Mouse (Mus musculus) heart, adult 2 months (tissue): Measurements from ENCODE around the gene Reck. TPM values are rescaled to one million over a fixed set of nuclear protein-coding genes. Genes with fewer than 3 reads are reported as not detected.
A peak's percentile ranks its signal among the peaks of the same experiment; 100 is the strongest.

Source experiments
- DNase-seq, 2 experiments: peaks; one replicate each; pipeline ENCODE4 v3.0.0; 2021
- H3K27ac ChIP-seq: fragments of 200-600 bp; 2 replicates; pipeline ENCODE4 v1.8.1; 2022
- H3K27me3 ChIP-seq: fragments of 200-500 bp; 2 replicates; pipeline ENCODE4 v1.6.1; 2012; ENCODE audit warnings: mild to moderate bottlenecking, low read length, inconsistent platforms, mixed read lengths; ENCODE audit not compliant: control insufficient read depth, insufficient read depth
- H3K36me3 ChIP-seq: fragments of 200-500 bp; 2 replicates; pipeline ENCODE4 v1.6.1; 2012; ENCODE audit warnings: low read length, inconsistent platforms; ENCODE audit not compliant: control insufficient read depth, insufficient read depth
- H3K4me1 ChIP-seq: fragments of 200-500 bp; 2 replicates; pipeline ENCODE4 v1.6.1; 2011; ENCODE audit warnings: low read length; ENCODE audit not compliant: control insufficient read depth, insufficient read depth
- H3K4me3 ChIP-seq: fragments of 200-600 bp; 2 replicates; pipeline ENCODE4 v1.8.1; 2022
- H3K79me2 ChIP-seq: fragments of 200-500 bp; replicated peaks from 2 replicates; pipeline ENCODE4 v1.6.1; 2012; ENCODE audit warnings: mild to moderate bottlenecking, inconsistent platforms, low read length, moderate library complexity, mixed read lengths; ENCODE audit not compliant: control insufficient read depth, insufficient read depth
- H3K9ac ChIP-seq: fragments of 200-500 bp; 2 replicates; pipeline ENCODE4 v1.6.1; 2012; ENCODE audit warnings: low read depth, mild to moderate bottlenecking, control low read depth, inconsistent platforms, low read length, mixed read lengths
- CTCF ChIP-seq: fragments of 200-600 bp; IDR thresholded peaks from 2 replicates; pipeline ENCODE4 v1.8.1; 2022; ENCODE audit warnings: antibody characterized with exemption, mild to moderate bottlenecking, moderate library complexity
- EP300 ChIP-seq: fragments of 200-500 bp; IDR thresholded peaks from 2 replicates; pipeline ENCODE4 v1.6.1; 2011; ENCODE audit warnings: low read depth, low read length, control low read depth; ENCODE audit not compliant: insufficient read depth
- POLR2A ChIP-seq: fragments of 200-500 bp; IDR thresholded peaks from 2 replicates; pipeline ENCODE4 v1.6.1; 2011; ENCODE audit warnings: mild to moderate bottlenecking, low read depth, low read length, control low read depth; ENCODE audit not compliant: insufficient read depth
- WGBS: fragments of 180-500 bp; shearing (Covaris S2); methylation state at CpG from one replicate; pipeline ENCODE4 v1.1.7; 2018; 5-methylcytosine and 5-hydroxymethylcytosine counted together
- intact Hi-C: fragments of 180-260 bp; cut with DNase I; formaldehyde crosslinking; loops from one replicate; pipeline ENCODE4 v1.15.1; 2025
- polyA plus RNA-seq: library from polyadenylated mRNA; depleted of rRNA; stranded (reverse); fragments of >200 nt; gene quantifications from 2 replicates; pipeline ENCODE4 v1.2.3, GENCODE M21; 2012
- total RNA-seq, 2 experiments: library from RNA; stranded (reverse); gene quantifications; 2 replicates each; pipeline ENCODE4 v1.2.3; 2021

The Reck gene
- total and polyA plus RNA-seq, 3 experiments, result 5.4 to 6.4 (median 5.6) TPM

DNA sequence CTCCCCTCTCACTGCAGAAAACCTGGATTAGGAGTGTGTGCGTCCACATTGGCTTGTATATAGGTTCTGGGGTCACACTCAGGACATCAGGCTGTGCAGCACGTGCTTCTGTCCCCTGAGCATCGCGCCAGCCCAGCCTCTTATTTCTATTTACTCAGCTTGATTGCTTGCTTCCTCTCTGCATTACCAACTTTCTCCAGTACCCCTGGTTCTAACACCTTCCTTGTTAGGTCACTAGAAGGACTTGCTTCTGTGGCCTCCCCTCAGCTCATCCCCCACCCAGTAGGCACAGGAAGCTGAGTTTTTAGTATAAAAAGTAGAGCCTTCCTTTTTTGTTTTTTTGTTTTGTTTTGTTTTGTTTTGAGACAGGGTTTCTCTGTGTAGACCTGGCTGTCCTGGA lies 60.9 kb downstream of the Reck start:
- DNase-seq, result no peak
- no peaks in the 10 kb centered on the region for H3K4me1 ChIP-seq
- WGBS, result 68% methylated on average over 4 of the region's 4 CpGs
- H3K4me3 ChIP-seq, result no peak overlapping the region
- intact Hi-C loops, result no loop called here
- no peaks in the 10 kb centered on the region for H3K27me3 ChIP-seq
- H3K27ac ChIP-seq, result no peak overlapping the region
- no peak overlapping the region for H3K9ac ChIP-seq
- no peaks in the 10 kb centered on the region for H3K36me3 ChIP-seq
- H3K79me2 ChIP-seq, result no peaks in the 10 kb centered on the region
- TF ChIP-seq EP300, result no peak
- TF ChIP-seq CTCF, result no peak
- TF ChIP-seq POLR2A, result no peak

DNA sequence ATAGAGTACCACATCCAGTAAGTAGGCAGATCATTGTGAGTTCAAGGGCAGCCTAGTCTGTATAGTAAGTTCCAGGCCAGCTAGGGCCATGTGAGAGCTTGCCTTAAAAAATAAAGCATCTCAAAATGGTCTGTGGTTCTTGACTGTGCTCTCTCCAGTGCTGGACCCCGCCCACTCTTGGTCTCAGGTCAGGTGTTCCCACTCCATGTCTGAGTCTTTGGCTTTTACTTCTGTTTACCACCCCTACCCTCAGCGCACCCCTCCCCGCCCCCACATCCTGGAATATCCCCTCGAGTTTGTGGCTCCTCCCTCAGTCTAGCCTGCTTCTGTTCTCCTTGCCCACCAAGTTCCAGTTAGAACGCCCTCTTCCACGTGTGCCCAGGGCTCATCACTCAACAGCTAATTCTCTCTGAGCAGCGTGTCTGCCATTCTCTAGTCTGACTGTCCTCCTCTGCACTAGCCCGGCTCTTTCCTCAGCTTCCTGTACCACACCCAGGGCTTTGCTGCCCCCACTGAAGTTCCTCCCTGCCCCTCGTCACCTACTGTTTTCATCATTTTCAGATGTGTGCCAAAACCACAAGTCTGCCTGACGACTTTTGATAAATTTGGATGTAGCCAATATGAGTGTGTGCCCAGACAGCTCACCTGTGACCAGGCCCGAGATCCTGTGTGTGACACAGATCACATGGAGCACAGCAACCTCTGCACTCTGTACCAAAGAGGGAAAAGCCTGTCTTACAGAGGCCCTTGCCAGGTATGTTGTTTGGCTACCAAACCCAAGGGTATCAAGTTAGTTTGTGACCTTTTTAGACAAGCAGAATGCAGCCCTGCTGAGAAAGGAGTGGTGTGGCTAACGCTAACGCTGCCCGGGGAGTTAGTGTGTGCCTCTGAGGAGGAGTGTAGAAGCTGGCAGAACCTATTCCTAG lies 61.7 kb downstream of the Reck start:
- Histone ChIP-seq H3K27ac (no peak overlapping the region), H3K4me1 (no peaks in the 10 kb centered on the region), H3K36me3 (no peaks in the 10 kb centered on the region), H3K4me3 (no peak overlapping the region), H3K27me3 (no peaks in the 10 kb centered on the region), H3K9ac (no peak overlapping the region), H3K79me2 (no peaks in the 10 kb centered on the region)
- WGBS, result 59% methylated on average over 14 of the region's 14 CpGs
- no peak for DNase-seq
- TF ChIP-seq CTCF, result no peak
- TF ChIP-seq EP300, result no peak
- no peak for TF ChIP-seq POLR2A
- intact Hi-C loops, result no loop called here

DNA sequence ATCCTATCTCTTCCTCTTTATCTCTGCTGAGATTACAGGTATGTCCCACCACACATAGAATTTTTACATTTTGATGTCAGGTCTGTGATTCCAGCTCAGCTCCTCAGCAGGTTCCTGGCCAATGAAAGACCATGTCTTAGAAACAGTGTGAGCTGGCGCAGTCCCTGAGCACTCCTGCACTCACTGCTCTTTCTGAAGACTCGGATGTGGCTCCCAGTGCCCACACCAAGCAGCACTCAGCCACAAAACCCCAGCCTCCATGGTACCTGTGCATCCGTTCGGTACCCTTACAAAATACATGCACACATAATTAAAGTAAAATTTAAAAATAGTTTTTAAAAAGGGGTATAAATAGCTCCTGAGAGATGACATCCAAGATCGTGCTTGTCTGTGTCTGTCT lies 66.0 kb downstream of the Reck start:
- TF ChIP-seq EP300, result no peak
- no peak for TF ChIP-seq CTCF
- no peak for TF ChIP-seq POLR2A
- intact Hi-C loops, result no loop called here
- Histone ChIP-seq H3K4me1 (no peaks in the 10 kb centered on the region), H3K79me2 (no peaks in the 10 kb centered on the region), H3K4me3 (no peak overlapping the region), H3K9ac (no peak overlapping the region), H3K27ac (no peak overlapping the region), H3K27me3 (no peaks in the 10 kb centered on the region), H3K36me3 (no peaks in the 10 kb centered on the region)
- 87% methylated on average over 5 of the region's 5 CpGs for WGBS
- DNase-seq, result no peak

GRCm38 (mm10) chr4:43942421-43942820 lies 67.1 kb downstream of the Reck start:
- no peak overlapping the region for H3K9ac ChIP-seq
- H3K79me2 ChIP-seq, result no peaks in the 10 kb centered on the region
- no peaks in the 10 kb centered on the region for H3K36me3 ChIP-seq
- no peak for DNase-seq
- TF ChIP-seq EP300 (no peak), CTCF (no peak), POLR2A (no peak)
- H3K4me3 ChIP-seq, result no peak overlapping the region
- H3K27ac ChIP-seq, result no peak overlapping the region
- H3K27me3 ChIP-seq, result no peaks in the 10 kb centered on the region
- no peaks in the 10 kb centered on the region for H3K4me1 ChIP-seq
- 94% methylated on average over 8 of the region's 8 CpGs for WGBS
- intact Hi-C loops, result no loop called here

DNA sequence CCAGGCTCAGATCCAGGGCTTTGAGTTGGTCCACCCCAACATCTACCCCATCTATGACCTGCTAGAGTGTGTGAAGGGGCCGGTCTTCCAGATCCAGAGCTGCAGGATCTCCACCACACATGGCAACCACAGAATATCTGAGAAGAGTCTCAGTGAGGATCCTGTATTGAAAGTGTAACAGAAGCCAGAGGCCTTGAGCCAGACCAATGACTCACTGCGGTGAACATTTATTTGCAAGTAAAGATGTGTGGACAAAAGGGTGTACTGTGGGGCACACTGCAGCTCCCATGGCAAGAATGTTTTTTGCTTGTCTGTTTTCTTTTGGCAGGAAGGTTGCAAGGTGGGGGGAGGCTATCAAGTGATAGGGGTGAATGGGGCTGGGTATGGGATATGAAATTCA lies 72.2 kb downstream of the Reck start:
- H3K27me3 ChIP-seq, result no peaks in the 10 kb centered on the region
- TF ChIP-seq CTCF (no peak), EP300 (no peak), POLR2A (no peak)
- intact Hi-C loops, result no loop called here
- DNase-seq, result no peak
- no peaks in the 10 kb centered on the region for H3K4me1 ChIP-seq
- H3K27ac ChIP-seq, result no peak overlapping the region
- H3K9ac ChIP-seq, result no peak overlapping the region
- 95% methylated on average over 2 of the region's 2 CpGs for WGBS
- H3K4me3 ChIP-seq, result no peak overlapping the region
- no peaks in the 10 kb centered on the region for H3K36me3 ChIP-seq
- no peaks in the 10 kb centered on the region for H3K79me2 ChIP-seq

DNA sequence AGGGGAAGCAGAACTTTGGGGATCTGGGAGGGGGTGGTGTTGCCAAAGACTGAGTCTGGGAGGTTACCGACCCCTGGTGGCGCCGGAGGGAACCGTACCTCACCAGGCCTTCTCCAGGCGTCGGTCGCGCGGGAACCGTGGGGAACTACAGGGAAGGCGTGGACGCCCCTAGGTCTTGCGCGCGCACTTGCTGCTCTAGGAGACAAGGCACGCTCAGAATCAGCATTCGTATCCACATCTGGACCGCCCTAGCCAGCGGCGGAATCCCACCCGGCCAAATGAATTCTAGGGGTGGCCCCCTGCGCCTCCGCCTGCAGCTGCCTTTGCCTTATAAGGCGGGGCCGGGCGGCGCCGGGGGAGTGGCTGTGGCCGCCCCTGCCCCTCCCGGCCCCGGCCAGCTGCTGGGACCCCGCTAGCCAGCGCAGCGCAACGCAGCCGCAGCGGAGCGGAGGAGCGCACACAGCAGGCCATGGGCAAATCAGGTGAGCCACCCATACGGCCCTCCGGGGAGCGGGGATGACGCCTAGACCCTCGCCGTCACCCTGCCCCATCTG lies 82.0 kb downstream of the Reck start, which contains the start of gene Glipr2:
Gene Glipr2, plus strand, starts transcription at position 110 of the 554 bp plus-strand sequence.
- WGBS, result under 1% methylated on average over 45 of the region's 45 CpGs
- Histone ChIP-seq H3K27me3 (no peaks in the 10 kb centered on the region), H3K27ac (peak within 1 kb of the TSS; percentile 51), H3K4me1 (peaks cover 1% of the 10 kb centered on the region; the same call in 1 of the 2 replicates), H3K79me2 (no peaks in the 10 kb centered on the region), H3K36me3 (no peaks in the 10 kb centered on the region), H3K9ac (peak within 1 kb of the TSS; percentile 54), H3K4me3 (peak within 1 kb of the TSS; percentile 60)
- intact Hi-C loops, result no loop called here
- peak; percentile 37; the same call in 1 of the 2 replicates for TF ChIP-seq POLR2A
- TF ChIP-seq CTCF, result peak; percentile 88
- TF ChIP-seq EP300, result no peak
- peak; percentile 86 for DNase-seq
